Mouse (Mus musculus) heart, postnatal 14 days (tissue): Measurements from ENCODE around the gene Dgka. TPM values are rescaled to one million over a fixed set of nuclear protein-coding genes. Genes with fewer than 3 reads are reported as not detected.

ENCODE experiments used
- DNase-seq, 2 experiments: peaks; one replicate each; pipeline ENCODE4 v3.0.0; 2021 to 2022
- intact Hi-C: fragments of 180-260 bp; cut with DNase I; formaldehyde crosslinking; loops from one replicate; pipeline ENCODE4 v1.15.1; 2025
- total RNA-seq, 2 experiments: library from RNA; stranded (reverse); gene quantifications; 2 replicates each; pipeline ENCODE4 v1.2.3; 2021

Dgka gene
- total RNA-seq, 2 experiments from 2014 or later = 12.4 to 15.7 TPM

DNA sequence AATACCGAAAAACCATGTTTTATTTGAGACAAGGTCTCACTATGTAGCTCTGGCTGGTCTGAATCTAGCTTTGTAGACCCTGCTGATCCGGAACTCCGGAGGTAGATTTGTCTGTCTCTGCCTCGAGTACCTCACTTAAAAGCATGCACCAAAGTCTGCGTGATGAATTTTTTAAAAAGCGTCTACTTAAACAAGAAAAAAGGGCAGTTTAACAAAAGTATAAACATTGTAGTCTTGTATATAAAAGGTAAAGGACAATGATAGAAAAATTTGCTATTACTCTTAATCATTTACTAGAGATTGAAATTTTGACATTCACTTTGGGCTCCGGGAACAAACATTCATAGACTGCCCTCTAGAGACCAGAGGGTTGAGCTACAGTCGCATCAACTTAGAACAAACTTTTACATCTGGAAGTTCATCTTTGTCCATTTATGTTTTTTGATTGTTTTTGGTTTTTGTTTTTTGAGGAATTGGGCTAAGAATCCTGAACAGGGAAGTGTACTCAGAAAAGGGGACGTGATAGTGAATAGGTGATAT is 70.1 kb downstream of the Dgka start:
- DNase-seq = no peak
- intact Hi-C loops = loop anchor here (5.0 kb wide), 2 partner anchors 107 to 122 kb away; partner anchors contain the start of gene Pa2g4

DNA sequence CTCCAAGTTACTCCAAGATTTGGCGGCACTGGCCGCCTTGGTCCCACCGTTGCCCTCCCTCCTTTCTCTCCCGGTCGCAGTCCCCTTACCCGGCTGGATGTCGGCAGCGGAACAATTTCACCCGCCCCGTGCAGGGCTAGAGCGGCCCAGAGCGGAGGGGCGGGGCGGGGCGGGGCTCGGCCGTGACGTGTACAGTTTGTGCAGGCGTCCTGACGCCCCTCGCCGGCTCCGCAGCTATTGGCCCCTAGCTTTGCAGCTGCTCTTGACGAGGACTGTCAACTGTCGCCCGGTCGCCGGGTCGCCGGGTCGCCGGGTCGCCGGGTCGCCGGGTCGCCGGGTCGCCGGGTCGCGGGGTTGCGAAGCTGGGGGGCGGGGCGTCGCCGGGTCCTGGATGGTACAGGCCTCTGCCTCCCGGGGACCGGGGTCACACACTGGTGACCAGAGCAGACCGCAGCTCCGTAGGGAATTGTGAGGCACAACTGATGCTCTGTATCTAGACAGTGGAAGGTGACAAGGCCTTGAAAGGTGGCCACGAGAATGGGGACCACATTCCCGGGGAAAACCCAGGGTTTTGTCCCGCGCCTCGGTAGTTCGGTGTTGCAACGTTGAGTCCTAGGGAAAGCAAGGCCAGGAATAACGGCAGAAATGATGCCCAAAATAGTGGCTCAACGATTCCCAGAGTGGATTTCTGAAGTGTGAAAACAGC is 70.7 kb downstream of the Dgka start, which contains the start of gene Suox:
Suox (minus strand) TSS at position 311 of the 706 bp plus-strand sequence.
- intact Hi-C loops = loop anchor here (1.0 to 5.0 kb wide), 3 partner anchors 48 to 122 kb away; partner anchors contain the start of genes Pa2g4 and Rps26
- peak; percentile 81 to 86 for DNase-seq

DNA sequence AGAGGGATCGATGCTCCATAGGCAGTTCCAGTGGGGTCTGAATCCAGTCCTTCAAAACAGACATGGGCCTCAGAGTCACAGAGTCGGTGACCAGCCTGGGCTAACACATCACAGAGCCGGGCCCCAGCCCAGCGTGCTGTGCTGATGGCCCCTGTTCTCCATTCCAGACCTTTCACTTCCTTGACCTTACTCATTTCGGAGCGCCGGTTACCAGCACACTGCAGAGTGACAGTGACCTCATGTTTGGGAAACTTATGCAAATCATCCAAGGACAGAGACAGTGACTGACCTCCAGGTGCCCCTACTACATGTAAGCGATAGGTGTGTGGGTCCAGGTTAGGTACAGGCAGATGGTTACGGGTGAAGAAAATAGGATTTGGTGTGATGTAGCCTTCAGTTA is 73.5 kb downstream of the Dgka start:
- no peak for DNase-seq
- intact Hi-C loops = loop anchor here (5.0 kb wide), 2 partner anchors 104 to 119 kb away; partner anchors contain the start of gene Pa2g4

Other genes with a start within 250 kb of the Dgka start
- gene Myl6b, start 246.2 kb downstream of the Dgka start, total RNA-seq = 1 to 10 TPM; 3.3 to 4.3 TPM
- gene Esyt1, start 219.0 kb downstream of the Dgka start, total RNA-seq = 10 to 100 TPM; 22.3 to 23.6 TPM
- gene Zc3h10, start 197.1 kb downstream of the Dgka start, total RNA-seq = 1 to 10 TPM; 7.0 to 8.4 TPM
- gene Rpl41, start 195.6 kb downstream of the Dgka start, total RNA-seq = 1,000 to 10,000 TPM; 1,645 to 1,937 TPM
- gene Pa2g4, start 178.9 kb downstream of the Dgka start, total RNA-seq = 10 to 100 TPM; 48.4 to 51.6 TPM
- 1 to 10 TPM; 6.8 to 7.8 TPM for gene Erbb3, start 155.2 kb downstream of the Dgka start, total RNA-seq
- 100 to 1,000 TPM; 264 to 297 TPM for gene Rps26, start 118.1 kb downstream of the Dgka start, total RNA-seq
- gene Ikzf4, start 98.9 kb downstream of the Dgka start, total RNA-seq = 1 to 10 TPM; 1.3 to 1.5 TPM
- 10 to 100 TPM; 17.3 to 17.4 TPM for gene Suox, start 70.8 kb downstream of the Dgka start, total RNA-seq
- gene Rab5b, start 48.6 kb downstream of the Dgka start, total RNA-seq = 10 to 100 TPM; 66.5 to 71.8 TPM
- gene Pmel, start 40.7 kb downstream of the Dgka start, total RNA-seq = under 1 TPM; 0.66 to 0.93 TPM
- gene Cdk2, start 39.8 kb downstream of the Dgka start, total RNA-seq = 10 to 100 TPM; 18.9 to 19.9 TPM
- 1 to 10 TPM; 8.5 to 9.0 TPM for gene Pym1, start 3.0 kb upstream of the Dgka start, total RNA-seq
- gene Mmp19, start 46.1 kb upstream of the Dgka start, total RNA-seq = 1 to 10 TPM; 4.5 to 5.8 TPM
- gene Dnajc14, start 59.2 kb upstream of the Dgka start, total RNA-seq = 10 to 100 TPM; 37.9 to 38.7 TPM
- 10 to 100 TPM in 1 of 2 experiments, 1 to 10 TPM in 1; 8.6 to 11.1 TPM for gene Tmem198b, start 59.5 kb upstream of the Dgka start, total RNA-seq
- 10 to 100 TPM; 40.9 to 44.9 TPM for gene Sarnp, start 72.5 kb upstream of the Dgka start, total RNA-seq
- 10 to 100 TPM in 1 of 2 experiments, 1 to 10 TPM in 1; 6.5 to 10.2 TPM for gene Ormdl2, start 76.8 kb upstream of the Dgka start, total RNA-seq
- gene Gdf11, start 146.9 kb upstream of the Dgka start, total RNA-seq = 1 to 10 TPM; 2.8 TPM
- 100 to 1,000 TPM; 127 to 131 TPM for gene Cd63, start 156.1 kb upstream of the Dgka start, total RNA-seq
- gene Rdh5, start 178.0 kb upstream of the Dgka start, total RNA-seq = 1 to 10 TPM; 8.6 to 9.5 TPM
- 100 to 1,000 TPM; 177 to 183 TPM for gene Bloc1s1, start 179.2 kb upstream of the Dgka start, total RNA-seq
- 100 to 1,000 TPM; 163 to 167 TPM for gene Itga7, start 189.0 kb upstream of the Dgka start, total RNA-seq
- gene Mettl7b, start 216.1 kb upstream of the Dgka start, total RNA-seq = not detected
- not detected for gene Olfr9, start 244.6 kb upstream of the Dgka start, total RNA-seq